Mouse (Mus musculus) cerebellum, adult 8-10 months (tissue): ENCODE data around the gene Hdac10.

ENCODE experiments used
- DNase-seq: peaks from one replicate; pipeline ENCODE4 v3.0.0; 2022

Gene Hdac10

DNA sequence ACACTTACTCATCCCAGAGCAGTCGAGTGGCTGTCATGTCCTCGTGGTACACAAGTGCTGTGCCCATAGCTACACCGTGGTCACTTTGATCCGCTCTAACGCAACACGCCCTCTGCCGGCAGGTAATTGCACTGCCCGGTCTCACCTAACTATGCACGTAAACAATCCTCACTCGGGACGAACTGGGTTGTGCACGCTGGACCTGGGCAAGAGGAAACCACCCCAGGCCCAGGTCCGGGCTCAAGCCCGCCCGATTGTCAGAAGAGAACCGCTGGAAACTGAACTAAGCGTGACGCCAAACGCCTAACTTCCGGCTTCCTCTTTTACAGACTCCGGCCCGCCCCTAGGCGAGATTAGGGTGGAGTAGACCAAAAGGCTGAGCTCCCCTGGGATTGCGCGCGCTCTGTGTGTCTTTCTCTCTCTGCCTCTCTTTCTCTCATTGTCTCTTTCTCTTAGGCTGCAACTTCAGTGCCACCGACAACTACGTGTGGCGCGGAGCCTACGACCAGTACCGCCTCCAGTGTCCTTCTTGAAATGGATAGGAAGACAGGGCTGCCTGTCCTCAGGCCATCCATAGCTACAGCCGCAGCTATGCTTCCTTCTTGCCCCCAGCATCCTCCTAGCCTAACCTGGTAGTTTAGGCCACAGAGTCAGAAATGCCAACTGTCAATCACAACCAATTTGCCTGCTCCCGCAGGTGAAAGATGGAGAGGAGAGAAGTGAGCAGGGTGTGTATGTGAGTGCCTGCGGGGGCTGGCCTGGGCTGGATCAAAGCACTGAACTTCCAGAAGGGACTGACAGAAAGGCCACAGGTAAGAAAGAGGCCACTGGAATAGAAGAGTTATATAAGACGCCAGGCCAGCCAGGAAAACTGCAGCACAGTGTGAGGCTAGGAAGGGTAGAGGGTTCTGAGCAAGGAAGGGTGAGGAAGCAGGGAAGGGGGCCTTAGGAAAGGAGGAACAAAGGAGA lies at the start of gene Hdac10:
Gene Hdac10, minus strand, starts transcription at position 319 of the 969 bp plus-strand sequence.
- DNase-seq = peak; percentile 95

DNA sequence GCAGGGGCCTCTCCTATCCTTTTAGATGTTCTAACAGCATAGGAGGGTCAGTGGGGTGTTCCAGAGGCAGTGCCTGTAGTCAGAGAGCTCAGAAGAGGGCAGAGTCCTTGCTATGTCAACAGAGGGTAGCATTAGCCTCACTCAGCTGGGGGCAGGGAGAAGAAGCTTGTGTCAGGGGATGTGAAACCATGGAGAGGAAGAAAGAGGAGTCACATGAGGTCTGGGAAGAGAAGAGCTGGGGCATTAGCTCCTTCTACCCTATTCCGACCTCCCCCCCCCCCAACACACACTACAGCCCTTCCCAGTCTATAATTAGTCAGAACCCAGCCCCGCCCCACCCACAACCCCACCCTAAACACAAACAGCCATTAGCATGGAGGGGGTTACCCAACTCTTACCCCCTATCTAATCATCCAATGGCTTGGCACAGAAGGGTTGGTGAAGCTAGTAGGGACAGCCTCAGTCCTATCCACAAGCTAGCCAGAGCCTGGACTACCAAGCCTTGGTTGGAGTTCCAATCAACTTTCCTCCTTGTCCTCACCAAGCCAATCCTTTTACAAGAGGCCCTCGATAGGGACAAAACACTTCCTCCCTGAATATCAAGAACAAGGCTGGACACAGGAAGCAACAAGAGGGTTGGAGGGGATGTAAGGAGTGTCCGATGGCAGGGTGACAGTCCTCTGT lies 49.2 kb upstream of the Hdac10 start:
- DNase-seq = no peak

DNA sequence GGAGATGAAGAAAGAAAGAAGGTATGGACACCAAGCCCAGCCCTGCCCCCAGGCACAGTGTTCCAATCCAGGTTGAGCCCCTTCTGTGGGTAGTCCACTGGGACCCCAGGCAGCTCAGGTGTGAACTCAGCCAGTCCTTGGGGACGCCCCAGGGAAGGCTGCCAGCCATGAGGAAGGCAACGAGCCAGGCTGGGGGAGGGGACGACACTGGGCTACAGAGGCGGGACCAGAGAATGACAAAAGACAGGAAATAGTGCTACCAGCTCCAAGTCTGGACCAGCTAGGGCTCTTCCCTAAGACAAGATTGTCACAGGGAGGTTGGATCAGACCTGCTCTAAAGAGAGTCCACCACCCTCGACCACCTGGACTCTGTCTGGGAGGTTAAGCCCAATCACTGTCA lies 48.6 kb upstream of the Hdac10 start:
- peak; percentile 82 for DNase-seq

DNA sequence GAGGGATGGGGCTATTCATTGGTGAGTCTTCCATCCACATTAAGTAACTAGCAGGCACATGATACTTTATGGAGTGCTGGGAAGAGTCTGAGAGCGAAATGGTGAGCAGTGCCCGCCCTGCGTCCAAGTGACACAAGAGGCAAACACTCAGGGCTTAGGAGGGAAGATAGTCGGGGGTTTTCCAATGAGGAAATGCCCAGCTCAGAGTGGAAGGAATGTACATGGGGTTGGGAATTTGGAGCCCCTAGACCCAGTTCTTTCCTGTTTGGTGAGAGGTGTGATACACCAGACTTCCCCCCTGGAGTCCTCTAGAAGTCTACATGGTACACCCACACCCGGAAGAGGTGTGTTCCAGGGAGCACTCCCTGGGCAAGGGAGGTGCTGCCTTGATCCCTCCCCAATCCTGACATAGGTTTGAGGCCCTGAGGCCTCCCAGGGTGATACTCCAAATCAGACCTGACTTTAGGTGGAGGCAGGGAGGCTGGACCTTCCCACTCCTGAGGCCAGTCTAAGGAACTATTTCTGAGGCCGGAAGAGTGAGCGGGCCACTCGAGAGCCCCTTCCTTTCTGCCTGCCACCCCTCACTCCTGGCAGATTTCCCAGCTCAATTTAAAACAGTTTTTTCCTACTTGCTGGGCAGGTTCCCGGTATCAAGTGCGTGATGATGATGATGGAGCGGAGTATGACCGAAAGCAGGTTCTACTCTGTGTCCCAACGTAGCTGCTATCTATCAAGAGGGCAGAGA lies 47.1 kb upstream of the Hdac10 start:
- no peak for DNase-seq

DNA sequence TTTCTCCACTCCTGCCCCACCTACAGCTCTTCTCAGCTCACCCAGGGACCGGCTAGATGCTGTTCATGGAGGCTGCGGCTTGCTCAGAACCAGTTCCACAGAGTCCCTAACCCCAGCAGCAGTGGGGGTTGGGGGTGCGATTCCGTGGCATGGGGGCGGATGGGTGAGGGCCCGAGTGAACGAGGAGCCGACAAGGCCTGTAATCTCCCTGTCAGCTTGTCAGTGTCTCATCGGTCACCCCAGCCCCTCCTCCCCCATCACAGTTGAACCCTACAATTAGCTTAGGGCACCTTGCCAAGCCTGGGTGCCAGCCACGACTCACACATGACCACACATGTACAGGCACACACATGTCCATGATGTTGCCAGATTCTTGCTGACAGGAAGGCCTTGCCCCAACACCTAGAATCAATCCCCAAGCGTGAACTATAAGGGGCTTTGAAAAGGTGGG lies 46.4 kb upstream of the Hdac10 start:
- DNase-seq = no peak

DNA sequence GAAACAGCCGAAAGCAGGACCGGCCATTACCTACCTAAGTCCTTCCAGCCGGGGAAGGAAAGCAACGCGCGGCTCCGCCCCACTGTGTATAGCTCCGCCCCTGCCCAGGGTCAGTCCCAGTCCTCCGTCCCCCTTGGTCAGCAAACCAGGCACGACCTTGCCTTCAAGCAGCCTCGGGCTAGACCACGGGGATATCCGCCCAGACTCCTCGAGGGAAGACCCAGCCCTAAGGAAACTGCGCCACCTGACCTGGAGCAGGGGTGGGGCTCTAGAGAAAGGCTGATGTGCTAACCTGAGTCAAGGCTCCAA lies 45.4 kb upstream of the Hdac10 start:
- peak; percentile 78 for DNase-seq

DNA sequence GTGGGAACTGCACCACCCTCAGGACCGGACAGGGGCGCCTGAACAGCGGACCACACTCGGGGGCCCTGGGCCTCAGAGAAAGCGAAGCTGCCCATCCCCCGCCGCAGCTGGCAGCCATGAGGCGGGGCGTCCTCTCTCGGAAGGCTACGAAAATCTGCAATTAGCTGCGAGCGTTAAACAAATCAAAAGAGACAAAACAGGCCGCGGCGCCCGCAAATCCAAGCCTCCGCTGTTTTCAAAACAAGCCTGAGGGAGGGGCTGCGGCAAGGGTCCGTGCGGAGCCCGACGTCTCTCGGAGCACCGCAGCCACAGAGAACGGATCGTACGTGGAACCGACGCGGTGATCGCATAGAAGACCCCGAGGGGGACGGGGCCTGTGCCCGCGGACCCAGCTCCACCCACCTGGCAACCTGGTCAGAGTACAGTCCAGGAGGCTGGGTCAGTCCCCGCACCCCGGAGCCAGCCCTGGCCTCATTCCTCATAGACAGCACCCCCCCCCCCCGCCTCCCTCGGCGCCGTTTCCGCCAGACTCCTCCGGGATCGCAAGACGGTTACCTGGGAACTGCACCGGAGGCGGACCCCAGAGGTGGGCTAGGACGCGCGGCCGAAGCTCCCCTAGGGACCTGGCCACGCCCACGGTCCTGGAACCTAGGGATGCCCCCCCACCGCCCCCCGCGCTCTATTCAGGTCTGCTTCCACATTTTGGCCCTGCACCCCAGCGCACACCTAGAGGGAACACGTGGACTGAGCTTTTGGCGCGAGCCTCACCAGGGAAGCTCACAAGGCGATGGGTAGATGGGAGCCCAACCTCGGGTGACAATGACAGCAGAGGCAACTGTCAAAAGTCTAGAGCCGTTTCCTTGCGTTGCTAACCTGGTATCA lies 44.8 kb upstream of the Hdac10 start:
- no peak for DNase-seq

DNA sequence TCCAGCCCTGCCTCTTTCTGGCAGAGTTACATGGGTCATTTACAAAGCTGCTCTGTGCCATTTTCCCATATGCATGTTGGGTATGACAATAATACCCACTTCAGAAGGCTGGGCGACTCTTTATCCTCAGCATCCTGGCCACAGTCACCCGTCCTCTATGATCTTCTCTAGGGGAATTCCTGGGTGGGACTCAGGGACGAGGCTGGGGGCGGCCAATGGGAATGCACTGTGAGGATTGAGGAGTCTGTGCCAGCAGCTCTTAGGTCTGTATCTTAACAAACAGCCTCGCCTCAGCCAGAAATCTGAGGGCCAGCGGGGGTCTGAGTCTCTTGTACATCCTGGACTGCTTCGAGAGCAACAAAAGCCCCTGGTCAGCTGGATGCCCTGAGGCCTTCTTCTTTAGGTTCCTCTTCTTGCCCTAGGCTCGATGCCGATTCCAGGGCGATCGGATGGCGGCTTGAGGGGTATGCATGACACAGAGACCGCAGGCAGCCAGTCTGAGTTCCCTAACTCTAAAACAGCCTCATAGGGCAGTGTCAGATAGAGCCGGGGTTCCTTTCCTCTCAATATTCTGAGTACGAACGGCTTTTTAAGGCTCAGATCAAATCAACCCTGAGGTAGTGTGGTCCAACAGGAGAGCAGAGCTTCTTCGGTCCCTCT lies 43.9 kb upstream of the Hdac10 start:
- no peak for DNase-seq

DNA sequence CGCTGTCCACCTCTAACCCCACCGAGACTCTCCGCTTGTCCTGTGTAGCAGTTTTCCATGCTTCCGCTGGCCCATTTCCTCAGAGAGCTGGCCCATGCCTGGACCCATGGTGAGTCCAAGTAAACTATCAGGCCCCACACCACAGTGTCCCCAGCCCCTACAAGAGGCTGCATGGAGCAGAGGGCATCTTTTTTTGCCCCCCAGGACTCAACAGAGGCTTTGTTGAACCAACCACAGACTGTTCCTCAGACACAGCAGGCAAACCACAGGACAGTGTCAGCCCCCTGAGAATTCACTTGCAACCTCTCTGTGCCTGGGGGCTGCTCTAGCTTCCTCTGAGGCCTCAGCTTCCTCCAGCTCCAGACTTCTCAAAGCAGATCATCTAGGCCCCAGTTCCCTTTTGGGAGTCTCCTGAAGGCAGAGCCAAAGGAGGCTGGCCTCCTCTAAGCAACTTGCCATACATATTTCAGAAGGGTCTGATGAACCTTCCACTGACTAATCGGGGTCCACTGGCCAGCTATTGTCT lies 43.1 kb upstream of the Hdac10 start:
- DNase-seq = no peak

DNA sequence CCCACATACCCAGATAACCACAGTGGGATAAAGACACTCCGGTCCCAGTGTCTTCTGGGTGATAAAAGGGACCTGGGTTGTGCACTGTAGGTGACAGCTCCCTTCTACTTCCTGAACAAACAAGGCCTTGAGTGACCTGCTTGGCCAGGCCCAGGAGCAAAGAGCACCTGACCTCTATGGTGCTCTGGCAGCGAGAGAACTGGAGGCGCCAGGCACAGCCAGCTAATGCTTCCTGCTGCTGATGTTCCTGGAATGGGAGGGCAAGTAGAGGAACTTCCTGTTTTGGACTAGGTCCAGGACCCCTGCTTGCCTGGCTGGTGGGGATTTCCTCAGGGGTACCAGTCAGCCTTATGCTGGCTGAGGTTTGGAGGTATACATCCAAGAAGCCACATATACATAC lies 41.6 kb upstream of the Hdac10 start:
- no peak for DNase-seq

DNA sequence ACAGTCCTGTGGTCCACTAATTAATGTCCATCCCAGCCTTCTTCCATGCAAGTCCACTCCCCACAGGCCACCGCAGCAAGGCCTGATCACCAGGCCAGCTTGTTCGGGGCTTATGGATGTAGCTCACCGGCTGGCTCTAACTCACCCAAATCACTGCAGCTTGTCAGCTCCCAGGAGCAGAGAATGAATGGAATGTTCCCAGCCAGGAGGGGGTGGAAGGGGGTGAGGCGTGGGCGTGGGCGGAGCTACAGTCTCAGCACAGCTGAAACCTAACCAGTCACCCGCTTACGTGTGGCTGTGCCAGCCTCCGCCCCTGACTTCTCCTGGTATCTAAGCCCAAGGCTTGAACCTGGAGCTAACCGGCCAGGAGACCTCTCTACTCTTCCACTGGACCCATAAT lies 40.9 kb upstream of the Hdac10 start:
- peak; percentile 82 for DNase-seq

DNA sequence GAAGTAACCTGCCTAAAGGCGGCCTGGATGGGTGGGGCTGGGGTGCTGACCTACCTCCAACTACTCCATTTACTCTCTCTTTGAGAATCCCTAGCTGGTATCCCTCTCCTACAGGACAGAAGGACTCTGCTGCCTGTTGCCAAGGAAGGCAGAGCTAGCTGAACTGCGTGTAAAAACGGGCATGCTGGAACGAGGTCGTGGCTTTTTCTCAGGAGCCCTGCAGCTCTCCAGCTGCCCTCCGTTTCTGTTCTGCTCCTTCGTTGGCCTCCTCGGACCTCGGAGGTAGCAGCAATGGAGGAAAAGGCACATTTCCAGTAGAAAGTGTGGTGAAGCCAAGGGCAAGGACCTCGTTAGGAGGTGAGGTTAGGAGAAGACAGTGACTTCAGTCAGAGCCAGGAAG lies 40.4 kb upstream of the Hdac10 start:
- DNase-seq = peak; percentile 59

DNA sequence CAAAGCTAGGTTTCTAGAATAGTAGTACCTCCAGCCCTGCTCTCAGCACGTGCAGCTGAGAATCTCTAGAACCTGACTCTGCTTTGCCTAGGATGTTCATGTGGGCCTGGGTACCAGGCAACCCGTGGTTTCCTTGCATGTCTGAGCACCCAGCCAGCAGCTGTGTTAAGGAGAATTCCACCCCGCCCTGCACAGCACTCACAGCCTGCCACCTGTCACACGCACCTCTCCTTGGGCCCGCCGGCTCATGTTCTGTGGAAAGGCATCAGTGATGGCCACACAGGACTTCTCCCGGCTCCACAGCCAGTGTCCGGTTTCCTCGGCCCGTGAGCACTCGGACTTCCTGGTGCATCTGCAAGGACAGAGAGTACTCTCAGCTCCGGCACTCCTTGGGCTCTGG lies 37.0 kb upstream of the Hdac10 start:
- DNase-seq = no peak

DNA sequence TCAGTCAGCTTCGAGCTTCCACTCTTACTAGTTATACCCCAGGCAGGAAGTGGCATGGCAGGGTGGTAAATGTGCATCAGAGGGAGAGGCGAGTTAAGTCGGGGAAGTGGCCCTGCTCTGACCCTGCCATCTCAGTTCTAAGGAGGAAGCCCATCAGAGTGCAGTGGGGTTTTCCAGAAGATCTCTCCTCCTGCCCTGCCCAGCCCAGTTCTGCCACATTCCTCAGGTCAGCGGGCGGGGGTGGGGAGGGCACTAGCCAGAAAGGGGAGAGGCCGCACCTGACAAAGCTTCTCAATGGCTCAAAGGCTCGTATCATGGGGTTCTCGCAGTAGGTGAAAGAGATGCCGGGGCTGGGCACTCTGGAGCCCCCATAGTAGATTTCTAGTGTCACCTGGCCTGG lies 32.9 kb upstream of the Hdac10 start:
- no peak for DNase-seq

DNA sequence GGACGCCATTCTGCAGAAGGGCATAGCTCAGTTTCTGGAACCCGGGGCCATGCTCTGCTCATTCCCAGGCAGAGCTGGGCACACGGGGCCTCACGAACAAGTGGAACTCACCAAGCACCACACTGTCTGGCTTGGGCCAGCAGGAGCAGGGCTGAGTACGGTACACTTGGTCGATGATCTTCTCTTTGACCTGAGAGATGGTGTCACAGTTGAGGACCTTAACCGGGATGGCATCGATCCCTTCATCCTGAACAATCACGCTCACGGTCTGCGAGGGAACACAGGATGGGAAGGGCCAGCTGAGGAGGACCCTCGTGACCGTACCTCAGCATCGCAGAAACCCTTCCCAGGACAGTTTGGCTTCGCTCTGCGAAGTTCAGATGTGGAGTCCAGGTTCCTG lies 30.0 kb upstream of the Hdac10 start:
- DNase-seq = no peak

DNA sequence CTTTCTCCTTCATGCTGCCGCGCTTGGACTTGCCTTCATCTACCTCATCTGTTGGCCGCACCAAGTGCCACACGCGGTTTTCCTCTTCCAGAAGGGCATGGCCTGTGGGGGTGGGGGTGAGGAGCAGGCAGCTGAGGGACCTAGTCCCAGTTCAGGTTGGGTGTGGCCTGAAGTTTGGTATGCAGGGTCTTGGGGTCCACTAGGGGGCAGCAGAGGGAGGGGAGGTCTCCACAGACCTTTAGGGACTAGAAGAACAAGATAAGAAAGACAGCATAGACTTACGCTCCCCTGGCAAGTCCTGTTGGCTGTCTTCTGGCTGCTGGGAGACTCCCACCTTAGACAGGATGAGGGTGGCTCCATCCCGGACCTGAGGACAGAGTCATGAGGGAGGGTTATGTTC lies 29.5 kb upstream of the Hdac10 start:
- DNase-seq = peak; percentile 74

DNA sequence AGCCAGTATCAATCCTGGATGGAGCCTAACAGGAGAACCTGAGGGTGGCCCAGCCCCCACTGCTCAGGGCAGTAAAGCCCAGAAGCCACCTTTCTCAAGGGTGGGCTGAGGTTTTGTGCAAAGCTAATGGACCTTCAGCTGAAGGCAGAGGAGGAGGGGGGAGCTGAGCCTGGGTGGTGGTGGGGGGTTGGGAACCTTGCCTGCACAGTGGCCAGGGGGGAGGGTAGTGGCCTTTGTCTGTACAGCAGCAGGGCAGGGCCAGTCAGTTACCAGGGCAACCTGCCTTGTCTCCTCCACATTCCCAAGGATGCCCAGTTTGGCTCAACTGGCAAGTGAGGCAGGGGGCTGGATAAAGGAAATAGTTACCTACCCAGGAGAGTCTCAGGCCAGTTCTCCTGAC lies 23.8 kb upstream of the Hdac10 start:
- no peak for DNase-seq

DNA sequence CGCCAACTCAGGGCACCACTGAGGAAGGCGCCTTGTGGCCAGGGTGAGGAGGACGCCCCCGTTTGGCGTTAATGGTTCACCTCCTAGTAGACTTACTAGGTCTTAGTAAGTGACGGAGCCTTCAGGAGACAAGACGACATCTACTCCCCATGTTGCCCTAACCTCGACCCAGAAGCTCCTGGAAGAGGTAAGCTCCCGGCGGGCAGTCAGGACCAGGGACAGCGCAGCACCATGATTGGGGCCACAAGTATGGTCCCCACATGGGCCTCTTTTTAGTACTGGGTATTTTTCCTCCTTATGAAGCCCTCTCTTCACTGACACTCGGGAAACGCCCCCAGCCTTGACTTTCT lies 21.5 kb upstream of the Hdac10 start:
- no peak for DNase-seq

DNA sequence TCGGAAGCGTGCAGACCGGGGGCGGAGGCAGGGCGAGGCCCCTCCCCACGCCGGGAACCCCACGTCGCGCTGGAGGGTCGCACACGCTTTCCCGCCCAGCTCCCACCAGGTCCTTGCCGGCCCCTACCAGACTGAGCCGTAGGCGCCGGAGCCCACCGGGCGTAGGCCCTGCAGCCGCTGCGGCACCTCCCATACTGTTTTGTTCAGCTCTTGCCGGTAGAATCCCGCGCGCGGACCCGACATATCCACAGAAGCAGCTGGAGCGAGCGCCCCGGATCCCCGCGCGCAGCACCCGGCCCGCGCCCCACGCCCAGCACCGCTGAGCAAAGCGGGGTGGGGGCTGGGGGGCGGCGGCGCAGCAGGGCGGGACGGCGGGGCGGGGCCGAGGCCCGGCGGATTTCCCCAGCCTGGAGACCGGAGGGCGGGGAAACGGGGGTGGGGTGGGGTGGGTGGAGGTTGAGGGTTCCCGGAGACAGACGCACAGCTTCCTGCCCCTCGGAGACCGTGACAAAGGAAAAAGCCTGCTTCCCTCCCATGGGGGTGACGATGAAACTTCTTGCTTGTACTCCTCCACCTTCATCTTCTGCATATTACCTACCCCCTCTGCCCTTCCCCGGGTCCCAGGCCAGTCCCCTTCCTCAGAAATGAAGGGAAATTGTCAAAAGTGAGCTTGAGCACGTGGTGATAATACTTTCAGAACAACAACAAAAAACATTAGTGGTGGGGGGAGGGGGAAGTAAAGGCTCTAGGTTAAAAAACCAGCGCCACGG lies 21.0 kb upstream of the Hdac10 start, which contains the start of gene Mapk11:
Gene Mapk11, minus strand, starts transcription at position 358 of the 770 bp plus-strand sequence.
- no peak for DNase-seq

DNA sequence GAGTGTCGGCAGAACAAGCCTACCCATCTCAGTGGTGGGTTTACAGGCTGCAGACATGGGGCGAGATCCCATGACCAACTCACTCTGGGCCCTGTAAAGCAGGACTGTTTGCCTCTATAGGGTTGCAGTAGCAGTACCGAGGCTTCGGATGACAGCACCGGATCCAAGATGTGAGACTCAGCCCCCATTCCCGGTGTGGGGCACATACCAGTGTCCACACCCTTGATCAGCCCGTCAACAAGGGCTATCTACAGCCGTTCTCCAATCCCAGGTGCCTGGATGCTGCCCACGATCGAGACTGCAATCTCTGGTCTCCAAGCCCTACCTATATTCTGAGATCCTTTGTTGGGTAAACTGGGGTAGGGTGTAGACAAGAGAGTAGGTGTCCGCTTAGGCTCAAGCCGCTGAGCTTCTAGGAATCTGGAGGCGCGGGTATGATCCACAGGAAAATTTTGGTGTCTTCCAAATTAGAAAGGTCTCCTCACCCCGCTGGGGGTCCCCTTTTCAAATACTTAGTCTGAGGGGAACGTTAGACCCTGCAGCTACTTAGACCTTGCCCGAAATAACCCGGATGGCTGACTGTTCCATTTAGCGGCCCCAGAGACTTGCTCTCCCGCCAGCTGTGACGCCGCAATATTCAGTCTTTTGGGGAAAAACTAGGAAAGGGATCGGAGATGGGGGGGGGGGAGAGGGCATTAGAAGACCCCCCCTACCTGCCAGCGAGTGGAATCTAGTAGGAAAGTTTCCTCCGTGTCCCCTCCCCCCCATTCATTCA lies 20.2 kb upstream of the Hdac10 start:
- DNase-seq = no peak
